Mouse (Mus musculus) myocyte (in vitro differentiated cells): ENCODE results near the gene Tex261. TPM values are rescaled to one million over a fixed set of nuclear protein-coding genes. Genes with fewer than 3 reads are reported as not detected.

ENCODE experiments used
- H3K27me3 ChIP-seq: one replicate; pipeline ENCODE4 v1.6.1; 2011; ENCODE audit not compliant: control insufficient read depth, insufficient read depth, insufficient read length
- H3K36me3 ChIP-seq: one replicate; pipeline ENCODE4 v1.6.1; 2011; ENCODE audit not compliant: control insufficient read depth, insufficient read depth
- H3K4me2 ChIP-seq: one replicate; pipeline ENCODE4 v1.6.1; 2011; ENCODE audit warnings: low read depth, control low read depth
- H3K4me3 ChIP-seq: one replicate; pipeline ENCODE4 v1.5.1; 2011; ENCODE audit warnings: mild to moderate bottlenecking, control low read depth, moderate library complexity
- H3K79me2 ChIP-seq: one replicate; pipeline ENCODE4 v1.6.1; 2011; ENCODE audit not compliant: control insufficient read depth, insufficient read depth
- H3ac ChIP-seq: one replicate; pipeline ENCODE4 v1.6.1; 2011; ENCODE audit not compliant: control insufficient read depth, insufficient read length
- CEBPB ChIP-seq: IDR thresholded peaks from 2 replicates; pipeline ENCODE4 v1.6.1; 2011; ENCODE audit warnings: mild to moderate bottlenecking, moderate library complexity; ENCODE audit not compliant: poor library complexity, insufficient read depth, severe bottlenecking
- E2F4 ChIP-seq: IDR thresholded peaks from one replicate; pipeline ENCODE4 v1.6.1; 2011; ENCODE audit warnings: mild to moderate bottlenecking, control low read depth, moderate library complexity; ENCODE audit not compliant: insufficient read depth
- MAX ChIP-seq: IDR thresholded peaks from one replicate; pipeline ENCODE4 v1.6.1; 2011; ENCODE audit warnings: low read depth, mild to moderate bottlenecking, control low read depth
- MYOD1 ChIP-seq, 3 experiments: IDR thresholded peaks; one replicate each; pipeline ENCODE4 v1.6.1; 2011; ENCODE audit warnings: control low read depth in 2 of 3, low read depth in 2 of 3, mild to moderate bottlenecking in 2 of 3, moderate library complexity in 1 of 3; ENCODE audit not compliant: insufficient read length in 2 of 3, control insufficient read depth in 1 of 3
- MYOG ChIP-seq, 3 experiments: IDR thresholded peaks; one replicate each; pipeline ENCODE4 v1.6.1; 2011; ENCODE audit warnings: control low read depth in 2 of 3, low read depth in 2 of 3, mild to moderate bottlenecking in 2 of 3; ENCODE audit not compliant: insufficient read length in 2 of 3, control insufficient read depth in 1 of 3, insufficient read depth in 1 of 3
- POLR2A ChIP-seq: IDR thresholded peaks from one replicate; pipeline ENCODE4 v1.6.1; 2011; ENCODE audit warnings: low read depth, mild to moderate bottlenecking, control low read depth, moderate library complexity; ENCODE audit not compliant: insufficient read length
- POLR2AphosphoS2 ChIP-seq: IDR thresholded peaks from one replicate; pipeline ENCODE4 v1.6.1; 2011; ENCODE audit warnings: low read depth, control low read depth; ENCODE audit not compliant: insufficient read length
- REST ChIP-seq: IDR thresholded peaks from one replicate; pipeline ENCODE4 v1.6.1; 2011; ENCODE audit warnings: mild to moderate bottlenecking, control low read depth, moderate library complexity; ENCODE audit not compliant: insufficient read depth, insufficient read length
- SRF ChIP-seq: IDR thresholded peaks from one replicate; pipeline ENCODE4 v1.6.1; 2011; ENCODE audit warnings: low read depth; ENCODE audit not compliant: control insufficient read depth, insufficient read length
- TCF12 ChIP-seq: IDR thresholded peaks from one replicate; pipeline ENCODE4 v1.6.1; 2011; ENCODE audit warnings: mild to moderate bottlenecking, control low read depth; ENCODE audit not compliant: poor library complexity, insufficient read depth, severe bottlenecking
- TCF3 ChIP-seq: IDR thresholded peaks from one replicate; pipeline ENCODE4 v1.6.1; 2011; ENCODE audit warnings: low read depth, control low read depth; ENCODE audit not compliant: insufficient read length
- USF1 ChIP-seq: IDR thresholded peaks from one replicate; pipeline ENCODE4 v1.6.1; 2011; ENCODE audit warnings: low read depth, mild to moderate bottlenecking, control low read depth, moderate library complexity
- polyA plus RNA-seq: library from polyadenylated mRNA; unstranded; fragments of >200 nt; fragmentation: generic; extraction: Trizol; gene quantifications from one replicate; pipeline ENCODE4 v1.2.1, GENCODE M21; 2012; ENCODE audit warnings: missing spikeins

The Tex261 gene
- polyA plus RNA-seq, result 70.7 TPM

- peak; percentile 72; the same call in 1 of the 2 replicates for TF ChIP-seq CEBPB
- no peak for TF ChIP-seq SRF
- TF ChIP-seq REST, result no peak
- no peak for TF ChIP-seq TCF3
- TF ChIP-seq USF1, result no peak
- no peak for TF ChIP-seq MYOG (IDR thresholded peaks at IDR 0.05; ENCODE audit: control insufficient read depth in 1 of 3, insufficient read depth in 1 of 3, insufficient read length in 2 of 3, low read depth in 2 of 3)
- peak; percentile 95 for TF ChIP-seq POLR2AphosphoS2
- TF ChIP-seq TCF12, result no peak
- peak in 1 of 3 experiments; percentile 19 for TF ChIP-seq MYOD1 (IDR thresholded peaks at IDR 0.05; ENCODE audit: control insufficient read depth in 1 of 3, insufficient read length in 2 of 3, low read depth in 2 of 3)
- no peak for TF ChIP-seq MAX
- TF ChIP-seq POLR2A, result peak; percentile 98
- no peak for TF ChIP-seq E2F4
- H3ac ChIP-seq, result peak within 1 kb of the TSS; percentile 42
- peak within 1 kb of the TSS; percentile 85 for H3K4me2 ChIP-seq
- no peaks in the 10 kb centered on the region for H3K27me3 ChIP-seq
- peak within 1 kb of the TSS; percentile 79 for H3K4me3 ChIP-seq
- no peaks in the 10 kb centered on the region for H3K36me3 ChIP-seq
- peaks cover 8% of the 10 kb centered on the region for H3K79me2 ChIP-seq
Observed at GRCm38 (mm10) chr6:83775638-83776293, at the start of gene Tex261. Gene Tex261 (minus strand): TSS chr6:83775813.

- TF ChIP-seq E2F4, result no peak
- TF ChIP-seq USF1, result no peak
- TF ChIP-seq SRF, result no peak
- no peak for TF ChIP-seq TCF3
- no peak for TF ChIP-seq TCF12
- no peak for TF ChIP-seq POLR2AphosphoS2
- no peak for TF ChIP-seq MYOD1 (IDR thresholded peaks at IDR 0.05; ENCODE audit: control insufficient read depth in 1 of 3, insufficient read length in 2 of 3, low read depth in 2 of 3)
- TF ChIP-seq CEBPB, result no peak
- TF ChIP-seq MAX, result no peak
- TF ChIP-seq POLR2A, result no peak
- TF ChIP-seq MYOG (IDR thresholded peaks at IDR 0.05; ENCODE audit: control insufficient read depth in 1 of 3, insufficient read depth in 1 of 3, insufficient read length in 2 of 3, low read depth in 2 of 3), result no peak
- TF ChIP-seq REST, result no peak
- no peak overlapping the region for H3ac ChIP-seq
- H3K27me3 ChIP-seq, result no peaks in the 10 kb centered on the region
- H3K4me3 ChIP-seq, result no peak overlapping the region
- H3K36me3 ChIP-seq, result peaks cover 6% of the 10 kb centered on the region
- no peaks in the 10 kb centered on the region for H3K79me2 ChIP-seq
- H3K4me2 ChIP-seq, result no peak overlapping the region
Observed at GRCm38 (mm10) chr6:83821856-83822255, 46.2 kb upstream of the Tex261 start.

- Histone ChIP-seq H3K27me3 (no peaks in the 10 kb centered on the region), H3K79me2 (no peaks in the 10 kb centered on the region), H3ac (no peak overlapping the region), H3K4me2 (no peak overlapping the region), H3K36me3 (peaks cover 6% of the 10 kb centered on the region), H3K4me3 (no peak overlapping the region)
- TF ChIP-seq TCF3 (no peak), MYOG (IDR thresholded peaks at IDR 0.05; ENCODE audit: control insufficient read depth in 1 of 3, insufficient read depth in 1 of 3, insufficient read length in 2 of 3, low read depth in 2 of 3) (no peak), USF1 (no peak), TCF12 (no peak), POLR2AphosphoS2 (no peak), SRF (no peak), REST (no peak), MAX (no peak), E2F4 (no peak), MYOD1 (IDR thresholded peaks at IDR 0.05; ENCODE audit: control insufficient read depth in 1 of 3, insufficient read length in 2 of 3, low read depth in 2 of 3) (no peak), POLR2A (no peak), CEBPB (no peak)
Observed at GRCm38 (mm10) chr6:83820727-83821515, 45.3 kb upstream of the Tex261 start.

- TF ChIP-seq POLR2AphosphoS2 (no peak), CEBPB (no peak), MYOD1 (IDR thresholded peaks at IDR 0.05; ENCODE audit: control insufficient read depth in 1 of 3, insufficient read length in 2 of 3, low read depth in 2 of 3) (no peak), E2F4 (no peak), MAX (no peak), REST (no peak), TCF3 (no peak), TCF12 (no peak), SRF (no peak), USF1 (no peak), POLR2A (no peak), MYOG (IDR thresholded peaks at IDR 0.05; ENCODE audit: control insufficient read depth in 1 of 3, insufficient read depth in 1 of 3, insufficient read length in 2 of 3, low read depth in 2 of 3) (no peak)
- H3K36me3 ChIP-seq, result peaks cover 6% of the 10 kb centered on the region
- no peak overlapping the region for H3K4me2 ChIP-seq
- no peaks in the 10 kb centered on the region for H3K27me3 ChIP-seq
- H3K79me2 ChIP-seq, result no peaks in the 10 kb centered on the region
- no peak overlapping the region for H3K4me3 ChIP-seq
- H3ac ChIP-seq, result no peak overlapping the region
Observed at GRCm38 (mm10) chr6:83818996-83819395, 43.4 kb upstream of the Tex261 start.
